8 mouse cellular contexts compared by ENCODE assay signal in the genomic region with DNA sequence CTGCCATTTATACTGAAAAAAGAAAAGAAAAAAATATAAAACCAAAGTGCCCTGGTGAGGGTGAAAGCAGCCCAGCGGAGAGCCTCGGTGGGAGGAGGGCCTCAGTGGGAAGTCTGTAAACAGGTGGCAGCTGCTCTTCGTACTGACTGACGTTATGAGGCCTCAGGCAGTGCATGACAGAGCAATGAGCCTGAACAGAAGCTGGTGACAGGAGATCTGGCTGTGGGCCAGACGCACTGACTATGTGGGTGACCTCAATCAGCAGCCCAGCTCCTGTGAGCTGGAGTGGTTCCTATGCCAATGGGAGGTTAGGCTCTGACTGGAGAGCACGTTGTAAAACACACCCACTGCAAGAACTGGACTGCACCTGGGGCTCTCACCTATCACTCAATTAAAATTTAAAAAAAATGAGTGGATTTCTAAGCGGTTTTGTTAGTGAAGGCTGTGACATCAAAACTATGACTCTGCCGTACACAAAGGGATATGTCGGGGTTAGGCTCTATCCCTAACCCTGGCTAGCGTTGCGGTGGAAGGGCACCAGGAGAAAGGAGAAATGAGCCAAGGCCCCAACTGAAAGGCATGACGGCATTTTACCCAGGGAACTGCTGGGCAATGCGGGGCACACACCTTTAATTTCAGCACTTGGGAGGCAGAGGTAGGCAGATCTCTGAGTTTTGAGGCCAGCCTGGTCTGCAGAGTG. TPM values are rescaled to one million over a fixed set of nuclear protein-coding genes. Genes with fewer than 3 reads are reported as not detected.
A peak's percentile ranks its signal among the peaks of the same experiment; 100 is the strongest.
DNase-seq lines count a peak whose midpoint lies in the region; ATAC-seq and TF ChIP-seq lines count a peak whose summit lies in the region.

No protein-coding gene starts in this region.

- 0 out of 2 replicates have a peak, but pooled peaks cover 3% of the 10 kb centered on the region for H3K36me3 ChIP-seq in liver, postnatal 0 days (replicated peaks; ENCODE audit: insufficient read depth, low read length)

- peak overlapping the region; percentile 40; the same call in 1 of the 2 replicates for H3K4me2 ChIP-seq in liver, postnatal 0 days (ENCODE audit: low read depth, low read length)

- H3K4me1 ChIP-seq in liver, postnatal 0 days (ENCODE audit: insufficient read depth): peaks cover 11% of the 10 kb centered on the region

- WGBS in liver, postnatal 0 days (ENCODE audit: insufficient replicate concordance): 44% methylated on average over 13 of the region's 13 CpGs

- peak; percentile 51 for DNase-seq in right cerebral cortex, postnatal 14 days
- DNase-seq in right cerebral cortex, postnatal 25 days: no peak
- DNase-seq in cerebellum, adult 9-10 months: peak; percentile 41
- peak; percentile 98 for DNase-seq in heart, adult 11 months
- DNase-seq in kidney, adult 18-20 months: peak; percentile 63
- peak; percentile 94 for DNase-seq in liver, postnatal 0 days
- peak; percentile 63 for DNase-seq in retina, postnatal 7 days (ENCODE audit: low read depth, low spot score)
- DNase-seq in frontal cortex, adult 2 months (ENCODE audit: extremely low spot score in 1 of 2, low spot score in 1 of 2): no peak

- peak overlapping the region; percentile 31 for H3K9ac ChIP-seq in liver, postnatal 0 days (replicated peaks)

- no peak overlapping the region for H3K4me3 ChIP-seq in liver, postnatal 0 days (ENCODE audit: low read depth, low read length)

- peak; percentile 99 for ATAC-seq in liver, postnatal 0 days

- no peaks in the 10 kb centered on the region for H3K27me3 ChIP-seq in liver, postnatal 0 days (ENCODE audit: insufficient read depth, low read length)

- peak overlapping the region; percentile 96 for H3K27ac ChIP-seq in liver, postnatal 0 days (ENCODE audit: low read depth)

- peak; percentile 96 for TF ChIP-seq EP300 in liver, postnatal 0 days (IDR thresholded peaks at IDR 0.05; ENCODE audit: low read depth)

- H3K9me3 ChIP-seq in liver, postnatal 0 days (ENCODE audit: low read length): no peaks in the 10 kb centered on the region

- no peak for TF ChIP-seq CTCF in liver, postnatal 0 days (IDR thresholded peaks at IDR 0.05; ENCODE audit: low read depth)

RNA-seq across cellular contexts. Expression of gene Hbp1, which starts 23.3 kb away (rescaled TPM):
- 47.3 and 50.1 TPM in 2 replicates for polyA plus RNA-seq in liver, postnatal 0 days (2015; fragmentation: Nextera tagmentation; extraction: Ambion mirVana)
- polyA plus RNA-seq in frontal cortex, adult 2 months (2012; rRNA removed): 42.6 and 43.3 TPM in 2 replicates

Comparison
In these comparisons a context has a peak if more than half of its experiments do, and no peak if none do; other contexts are left out.
1. DNase-seq: peak in right cerebral cortex, postnatal 14 days (single experiment), cerebellum, adult 9-10 months (single experiment), heart, adult 11 months (single experiment), kidney, adult 18-20 months (single experiment), liver, postnatal 0 days (single experiment) and retina, postnatal 7 days (single experiment); none in right cerebral cortex, postnatal 25 days (single experiment) and frontal cortex, adult 2 months (0 of 2).